Mouse (Mus musculus): Measurements from ENCODE around the gene Acsbg1.
"Not testable (repeated sequence)": the region's sequence is repeated elsewhere in the genome, so short reads cannot be mapped to it uniquely, and the experiment has no call there.

The Acsbg1 gene

GRCm38 (mm10) chr9:54614182-54614850 is 47.4 kb downstream of the Acsbg1 start:
- no peak for DNase-seq (ENCODE audit: low spot score in 2 of 2)

GRCm38 (mm10) chr9:54612781-54613191 is 48.9 kb downstream of the Acsbg1 start:
- no peak for DNase-seq (ENCODE audit: low spot score in 2 of 2)

GRCm38 (mm10) chr9:54604886-54605285 is 56.8 kb downstream of the Acsbg1 start:
- peak; percentile 29 to 48 for DNase-seq (ENCODE audit: low spot score in 2 of 2)

- no peak for DNase-seq (ENCODE audit: low spot score in 2 of 2)
Observed at GRCm38 (mm10) chr9:54604131-54604654, 57.5 kb downstream of the Acsbg1 start.

- DNase-seq (ENCODE audit: low spot score in 2 of 2), result no peak
Observed at GRCm38 (mm10) chr9:54602916-54603315, 58.8 kb downstream of the Acsbg1 start.

- no peak for DNase-seq (ENCODE audit: low spot score in 2 of 2)
Observed at GRCm38 (mm10) chr9:54602386-54602785, 59.3 kb downstream of the Acsbg1 start.

GRCm38 (mm10) chr9:54596752-54597465 is 64.8 kb downstream of the Acsbg1 start:
- no peak for DNase-seq (ENCODE audit: low spot score in 2 of 2)

GRCm38 (mm10) chr9:54593652-54594051 is 68.0 kb downstream of the Acsbg1 start:
- DNase-seq (ENCODE audit: low spot score in 2 of 2), result not testable (repeated sequence)

GRCm38 (mm10) chr9:54587863-54588262 is 73.8 kb downstream of the Acsbg1 start:
- DNase-seq (ENCODE audit: low spot score in 2 of 2), result no peak

GRCm38 (mm10) chr9:54586199-54587061 is 75.2 kb downstream of the Acsbg1 start, which contains the start of gene Idh3a:
TSS of gene Idh3a (plus strand) at chr9:54586334.
- DNase-seq (ENCODE audit: low spot score in 2 of 2), result peak; percentile 98

- no peak for DNase-seq (ENCODE audit: low spot score in 2 of 2)
Observed at GRCm38 (mm10) chr9:54585839-54586198, 75.9 kb downstream of the Acsbg1 start.

GRCm38 (mm10) chr9:54584127-54584526 is 77.5 kb downstream of the Acsbg1 start:
- DNase-seq (ENCODE audit: low spot score in 2 of 2), result not testable (repeated sequence)

- DNase-seq (ENCODE audit: low spot score in 2 of 2), result no peak
Observed at GRCm38 (mm10) chr9:54583712-54584111, 78.0 kb downstream of the Acsbg1 start.

- DNase-seq (ENCODE audit: low spot score in 2 of 2), result no peak
Observed at GRCm38 (mm10) chr9:54571130-54571839, 90.4 kb downstream of the Acsbg1 start.

GRCm38 (mm10) chr9:54568732-54569131 is 92.9 kb downstream of the Acsbg1 start:
- no peak for DNase-seq (ENCODE audit: low spot score in 2 of 2)

GRCm38 (mm10) chr9:54566958-54567357 is 94.7 kb downstream of the Acsbg1 start:
- no peak for DNase-seq (ENCODE audit: low spot score in 2 of 2)

- no peak for DNase-seq (ENCODE audit: low spot score in 2 of 2)
Observed at GRCm38 (mm10) chr9:54560831-54561601, 100.7 kb downstream of the Acsbg1 start.

- peak; percentile 52 to 64 for DNase-seq (ENCODE audit: low spot score in 2 of 2)
Observed at GRCm38 (mm10) chr9:54559771-54560471, 101.7 kb downstream of the Acsbg1 start, which contains the start of gene Cib2. TSS of gene Cib2 (minus strand) at chr9:54560218.

GRCm38 (mm10) chr9:54558731-54559130 is 102.9 kb downstream of the Acsbg1 start:
- no peak for DNase-seq (ENCODE audit: low spot score in 2 of 2)

- DNase-seq (ENCODE audit: low spot score in 2 of 2), result no peak
Observed at GRCm38 (mm10) chr9:54555044-54555443, 106.6 kb downstream of the Acsbg1 start.

Measured in spleen, postnatal 14 days (tissue).